Mouse (Mus musculus) embryo, embryonic 10 days (tissue): ENCODE data around the gene Itgb2l.

Source experiments
- DNase-seq: peaks from one replicate; pipeline ENCODE4 v3.0.0-alpha.2; 2015; ENCODE audit warnings: low spot score

The Itgb2l gene

GRCm38 (mm10) chr16:96429046-96429445, 14.4 kb downstream of the Itgb2l start:
- DNase-seq: no peak

GRCm38 (mm10) chr16:96426671-96427070, 16.7 kb downstream of the Itgb2l start:
- no peak for DNase-seq

- DNase-seq: no peak
Observed at GRCm38 (mm10) chr16:96425044-96425443, 18.4 kb downstream of the Itgb2l start.

- DNase-seq: no peak
Observed at GRCm38 (mm10) chr16:96408064-96408465, 35.4 kb downstream of the Itgb2l start.

GRCm38 (mm10) chr16:96406312-96406711, 37.1 kb downstream of the Itgb2l start:
- DNase-seq: no peak

GRCm38 (mm10) chr16:96402294-96402693, 41.1 kb downstream of the Itgb2l start:
- no peak for DNase-seq

GRCm38 (mm10) chr16:96400046-96400445, 43.4 kb downstream of the Itgb2l start:
- no peak for DNase-seq

GRCm38 (mm10) chr16:96398806-96399205, 44.6 kb downstream of the Itgb2l start:
- no peak for DNase-seq

- DNase-seq: peak; percentile 65
Observed at GRCm38 (mm10) chr16:96396013-96396650, 47.3 kb downstream of the Itgb2l start.

- DNase-seq: no peak
Observed at GRCm38 (mm10) chr16:96395516-96395915, 47.9 kb downstream of the Itgb2l start.

- no peak for DNase-seq
Observed at GRCm38 (mm10) chr16:96391070-96391469, 52.3 kb downstream of the Itgb2l start.

GRCm38 (mm10) chr16:96388481-96388880, 54.9 kb downstream of the Itgb2l start:
- DNase-seq: no peak

- no peak for DNase-seq
Observed at GRCm38 (mm10) chr16:96387685-96388371, 55.6 kb downstream of the Itgb2l start.

GRCm38 (mm10) chr16:96384741-96385140, 58.7 kb downstream of the Itgb2l start:
- DNase-seq: no peak

- no peak for DNase-seq
Observed at GRCm38 (mm10) chr16:96382496-96383181, 60.8 kb downstream of the Itgb2l start.

- DNase-seq: no peak
Observed at GRCm38 (mm10) chr16:96381435-96381834, 62.0 kb downstream of the Itgb2l start.

- DNase-seq: no peak
Observed at GRCm38 (mm10) chr16:96378111-96378510, 65.3 kb downstream of the Itgb2l start.

GRCm38 (mm10) chr16:96376342-96376741, 67.1 kb downstream of the Itgb2l start:
- DNase-seq: peak; percentile 67

GRCm38 (mm10) chr16:96375538-96375937, 67.9 kb downstream of the Itgb2l start:
- DNase-seq: no peak

GRCm38 (mm10) chr16:96372752-96373118, 70.7 kb downstream of the Itgb2l start:
- DNase-seq: no peak
